ENCODE assay signal across 12 mouse cellular contexts in the genomic region with DNA sequence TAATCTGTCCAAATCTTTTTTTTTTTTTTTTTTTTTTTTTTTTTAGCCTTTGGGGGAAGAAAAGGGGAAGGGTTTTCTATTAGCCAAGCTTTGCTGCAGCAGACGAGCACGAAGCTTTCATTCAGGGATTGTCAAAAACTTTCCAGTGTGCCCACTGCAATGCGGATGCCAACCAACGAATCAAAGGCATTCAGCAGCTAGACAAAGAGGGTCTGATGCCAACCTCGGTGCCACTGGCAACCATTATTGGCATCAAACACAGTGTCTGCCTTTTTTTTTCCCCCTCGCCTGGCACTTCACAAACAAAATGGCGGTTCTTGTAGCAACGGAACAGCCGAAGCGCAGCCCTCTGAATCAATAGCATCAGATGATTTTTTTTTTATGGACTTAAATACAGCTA.
DNase-seq lines count a peak whose midpoint lies in the region; ATAC-seq lines count a peak whose summit lies in the region.
"Had no signal": no experiment of that assay in that cellular context is flagged by ENCODE, and none has a peak within 500 bp of the region (broad histone marks: within the 10 kb centered on the region; RNA-seq: fewer than 3 reads in every experiment).

No protein-coding gene starts in this region.

- H3K4me3 ChIP-seq in intestine, embryonic 14.5 days (ENCODE audit: low read depth, low read length), result no peak overlapping the region
- H3K4me3 ChIP-seq in intestine, embryonic 15.5 days (replicated peaks), result no peak overlapping the region
- peak overlapping the region; percentile 9; the same call in 1 of the 2 replicates for H3K4me3 ChIP-seq in hindbrain, embryonic 16.5 days (ENCODE audit: low read length)
- H3K4me3 ChIP-seq: embryonic facial prominence, embryonic 12.5 days had no signal

- intact Hi-C loops in left cerebral cortex, postnatal 4 days (cut with DNase I), result loop anchor here (5.0 kb wide), 2 partner anchors 92 to 93 kb away; no protein-coding TSS in a partner anchor

- no peak overlapping the region for H3K9ac ChIP-seq in intestine, embryonic 14.5 days (ENCODE audit: low read length)
- H3K9ac ChIP-seq in intestine, embryonic 15.5 days, result no peak overlapping the region
- H3K9ac ChIP-seq in hindbrain, embryonic 16.5 days (ENCODE audit: low read depth, low read length), result no peak overlapping the region
- H3K9ac ChIP-seq: embryonic facial prominence, embryonic 12.5 days had no signal

- no peak for ATAC-seq in intestine, embryonic 14.5 days (replicated peaks; ENCODE audit: low FRiP score, low TSS enrichment, low read depth)
- no peak for ATAC-seq in intestine, embryonic 15.5 days
- peak; percentile 73 for ATAC-seq in hindbrain, embryonic 16.5 days
- ATAC-seq: activated CD4-positive, CD25-positive, alpha-beta regulatory T cell, adult 4 months; intestine, postnatal 0 days had no signal

- no peaks in the 10 kb centered on the region for H3K9me3 ChIP-seq in intestine, embryonic 14.5 days (ENCODE audit: control insufficient read depth, low read length)
- no peaks in the 10 kb centered on the region for H3K9me3 ChIP-seq in intestine, embryonic 15.5 days
- H3K9me3 ChIP-seq in hindbrain, embryonic 16.5 days (ENCODE audit: control insufficient read depth, low read length), result no peaks in the 10 kb centered on the region
- H3K9me3 ChIP-seq: embryonic facial prominence, embryonic 12.5 days had no signal

- no peak overlapping the region for H3K27ac ChIP-seq in intestine, embryonic 14.5 days (ENCODE audit: low read depth)
- H3K27ac ChIP-seq in intestine, embryonic 15.5 days, result no peak overlapping the region
- peak overlapping the region; percentile 77 for H3K27ac ChIP-seq in hindbrain, embryonic 16.5 days (ENCODE audit: low read depth, low read length)
- H3K27ac ChIP-seq: embryonic facial prominence, embryonic 12.5 days had no signal

- H3K27me3 ChIP-seq in intestine, embryonic 14.5 days (replicated peaks; ENCODE audit: control insufficient read depth, insufficient read depth, low read length), result no peaks in the 10 kb centered on the region
- H3K27me3 ChIP-seq in intestine, embryonic 15.5 days (replicated peaks), result no peaks in the 10 kb centered on the region
- no peaks in the 10 kb centered on the region for H3K27me3 ChIP-seq in hindbrain, embryonic 16.5 days (replicated peaks; ENCODE audit: control insufficient read depth, insufficient read depth, low read length)
- H3K27me3 ChIP-seq: embryonic facial prominence, embryonic 12.5 days had no signal

- WGBS in intestine, embryonic 14.5 days, result 94% methylated on average over 10 of the region's 10 CpGs
- WGBS in intestine, embryonic 15.5 days, result 90% methylated on average over 10 of the region's 10 CpGs
- 40% methylated on average over 10 of the region's 10 CpGs for WGBS in hindbrain, embryonic 16.5 days

- peaks cover 44% of the 10 kb centered on the region for H3K36me3 ChIP-seq in intestine, embryonic 14.5 days (ENCODE audit: control insufficient read depth, insufficient read depth, low read length)
- H3K36me3 ChIP-seq in intestine, embryonic 15.5 days, result peaks cover 7% of the 10 kb centered on the region; the same call in 1 of the 2 replicates
- no peaks in the 10 kb centered on the region; the same call in 1 of the 2 replicates for H3K36me3 ChIP-seq in hindbrain, embryonic 16.5 days (ENCODE audit: control insufficient read depth, insufficient read depth, low read length)

- peak; percentile 29 for DNase-seq in intestine, embryonic 14.5 days (ENCODE audit: low spot score)
- peak; percentile 94 to 95 for DNase-seq in cerebellum, postnatal 10 days
- DNase-seq in left cerebral cortex, postnatal 4 days, result peak; percentile 94
- DNase-seq in thymus, postnatal 36 days, result no peak
- DNase-seq in adrenal gland, postnatal 14 days, result no peak
- no peak for DNase-seq in urinary bladder, postnatal 4 days (ENCODE audit: low spot score in 2 of 2)

- H3K4me1 ChIP-seq in intestine, embryonic 14.5 days (replicated peaks; ENCODE audit: control insufficient read depth, insufficient read depth, low read length), result peaks cover 19% of the 10 kb centered on the region
- H3K4me1 ChIP-seq in intestine, embryonic 15.5 days (replicated peaks), result peaks cover 6% of the 10 kb centered on the region; the same call in 1 of the 2 replicates
- H3K4me1 ChIP-seq in hindbrain, embryonic 16.5 days (ENCODE audit: control insufficient read depth, insufficient read depth, low read depth, low read length), result peaks cover 8% of the 10 kb centered on the region

- no peak overlapping the region for H3K4me2 ChIP-seq in intestine, embryonic 14.5 days (ENCODE audit: low read length)
- no peak overlapping the region for H3K4me2 ChIP-seq in intestine, embryonic 15.5 days (replicated peaks)
- H3K4me2 ChIP-seq in hindbrain, embryonic 16.5 days (ENCODE audit: low read length), result peak overlapping the region; percentile 55
- H3K4me2 ChIP-seq: embryonic facial prominence, embryonic 12.5 days; liver, embryonic 11.5 days had no signal

Comparison
In these comparisons a context has a peak if more than half of its experiments do, and no peak if none do; other contexts are left out.
1. DNase-seq: peak in intestine, embryonic 14.5 days (single experiment), cerebellum, postnatal 10 days (2 of 2) and left cerebral cortex, postnatal 4 days (single experiment); none in thymus, postnatal 36 days (0 of 2), adrenal gland, postnatal 14 days (single experiment) and urinary bladder, postnatal 4 days (0 of 2).